Mouse (Mus musculus): ENCODE data around the gene Inpp4b. TPM values are rescaled to one million over a fixed set of nuclear protein-coding genes. Genes with fewer than 3 reads are reported as not detected.
A peak's percentile ranks its signal among the peaks of the same experiment; 100 is the strongest.

Gene Inpp4b
- 1.2 and 2.3 TPM in 2 replicates for polyA plus RNA-seq (2012; ENCODE audit: insufficient read depth, insufficient read length, missing spikeins)

- Histone ChIP-seq H3K4me1 (ENCODE audit: control insufficient read depth, insufficient read depth, insufficient read length, low read length) (no peaks in the 10 kb centered on the region), H3K27ac (replicated peaks; ENCODE audit: low read depth, low read length) (no peak within 1 kb of the TSS), H3K4me3 (ENCODE audit: insufficient read depth, low read depth, low read length) (peak within 1 kb of the TSS; percentile 39)
These were observed at the start of gene Inpp4b for GRCm38 (mm10) chr8:81342236-81342998. Inpp4b (plus strand) TSS chr8:81342556.

GRCm38 (mm10) chr8:81335250-81335649 lies 7.1 kb upstream of the Inpp4b start:
- H3K27ac ChIP-seq (replicated peaks; ENCODE audit: low read depth, low read length): no peak overlapping the region
- H3K4me1 ChIP-seq (ENCODE audit: control insufficient read depth, insufficient read depth, insufficient read length, low read length): no peaks in the 10 kb centered on the region
- no peak overlapping the region for H3K4me3 ChIP-seq (ENCODE audit: insufficient read depth, low read depth, low read length)

- no peak overlapping the region for H3K4me3 ChIP-seq (ENCODE audit: insufficient read depth, low read depth, low read length)
- H3K4me1 ChIP-seq (ENCODE audit: control insufficient read depth, insufficient read depth, insufficient read length, low read length): no peaks in the 10 kb centered on the region
- H3K27ac ChIP-seq (replicated peaks; ENCODE audit: low read depth, low read length): no peak overlapping the region
These were observed 1.2 kb upstream of the Inpp4b start for GRCm38 (mm10) chr8:81341191-81341590.

GRCm38 (mm10) chr8:81341591-81342235 lies 643 bp upstream of the Inpp4b start:
- Histone ChIP-seq H3K4me3 (ENCODE audit: insufficient read depth, low read depth, low read length) (peak overlapping the region; percentile 39), H3K27ac (replicated peaks; ENCODE audit: low read depth, low read length) (no peak overlapping the region), H3K4me1 (ENCODE audit: control insufficient read depth, insufficient read depth, insufficient read length, low read length) (no peaks in the 10 kb centered on the region)

- no peaks in the 10 kb centered on the region for H3K4me1 ChIP-seq (ENCODE audit: control insufficient read depth, insufficient read depth, insufficient read length, low read length)
- no peak overlapping the region for H3K27ac ChIP-seq (replicated peaks; ENCODE audit: low read depth, low read length)
- peak overlapping the region; percentile 39 for H3K4me3 ChIP-seq (ENCODE audit: insufficient read depth, low read depth, low read length)
These were observed 595 bp downstream of the Inpp4b start for GRCm38 (mm10) chr8:81342999-81343302.

- H3K27ac ChIP-seq (replicated peaks; ENCODE audit: low read depth, low read length): no peak overlapping the region
- no peaks in the 10 kb centered on the region for H3K4me1 ChIP-seq (ENCODE audit: control insufficient read depth, insufficient read depth, insufficient read length, low read length)
These were observed 2.9 kb downstream of the Inpp4b start for GRCm38 (mm10) chr8:81345170-81345697.

GRCm38 (mm10) chr8:81349452-81349851 lies 7.1 kb downstream of the Inpp4b start:
- no peak overlapping the region for H3K27ac ChIP-seq (replicated peaks; ENCODE audit: low read depth, low read length)
- no peak overlapping the region for H3K4me3 ChIP-seq (ENCODE audit: insufficient read depth, low read depth, low read length)
- H3K4me1 ChIP-seq (ENCODE audit: control insufficient read depth, insufficient read depth, insufficient read length, low read length): no peaks in the 10 kb centered on the region; the same call in 1 of the 2 replicates

More at GRCm38 (mm10) chr8:81345170-81345697, 2.9 kb downstream of the Inpp4b start:
- H3K4me3 ChIP-seq (ENCODE audit: insufficient read depth, low read depth, low read length): no peak overlapping the region

- H3K4me3 ChIP-seq (ENCODE audit: insufficient read depth, low read depth, low read length): no peak overlapping the region
- no peak overlapping the region for H3K27ac ChIP-seq (replicated peaks; ENCODE audit: low read depth, low read length)
- H3K4me1 ChIP-seq (ENCODE audit: control insufficient read depth, insufficient read depth, insufficient read length, low read length): no peaks in the 10 kb centered on the region; the same call in 1 of the 2 replicates
These were observed 11.1 kb downstream of the Inpp4b start for GRCm38 (mm10) chr8:81353460-81353859.

- Histone ChIP-seq H3K4me1 (ENCODE audit: control insufficient read depth, insufficient read depth, insufficient read length, low read length) (no peaks in the 10 kb centered on the region; the same call in 1 of the 2 replicates), H3K4me3 (ENCODE audit: insufficient read depth, low read depth, low read length) (no peak overlapping the region), H3K27ac (replicated peaks; ENCODE audit: low read depth, low read length) (no peak overlapping the region)
These were observed 15.8 kb downstream of the Inpp4b start for GRCm38 (mm10) chr8:81358108-81358507.

GRCm38 (mm10) chr8:81360518-81360917 lies 18.2 kb downstream of the Inpp4b start:
- Histone ChIP-seq H3K27ac (replicated peaks; ENCODE audit: low read depth, low read length) (no peak overlapping the region), H3K4me1 (ENCODE audit: control insufficient read depth, insufficient read depth, insufficient read length, low read length) (no peaks in the 10 kb centered on the region)

GRCm38 (mm10) chr8:81361162-81361561 lies 18.8 kb downstream of the Inpp4b start:
- H3K27ac ChIP-seq (replicated peaks; ENCODE audit: low read depth, low read length): no peak overlapping the region
- H3K4me1 ChIP-seq (ENCODE audit: control insufficient read depth, insufficient read depth, insufficient read length, low read length): no peaks in the 10 kb centered on the region
- H3K4me3 ChIP-seq (ENCODE audit: insufficient read depth, low read depth, low read length): no peak overlapping the region

More at GRCm38 (mm10) chr8:81360518-81360917, 18.2 kb downstream of the Inpp4b start:
- no peak overlapping the region for H3K4me3 ChIP-seq (ENCODE audit: insufficient read depth, low read depth, low read length)

GRCm38 (mm10) chr8:81370607-81371006 lies 28.3 kb downstream of the Inpp4b start:
- no peak overlapping the region for H3K4me3 ChIP-seq (ENCODE audit: insufficient read depth, low read depth, low read length)
- H3K4me1 ChIP-seq (ENCODE audit: control insufficient read depth, insufficient read depth, insufficient read length, low read length): no peaks in the 10 kb centered on the region
- H3K27ac ChIP-seq (replicated peaks; ENCODE audit: low read depth, low read length): no peak overlapping the region

- H3K4me1 ChIP-seq (ENCODE audit: control insufficient read depth, insufficient read depth, insufficient read length, low read length): no peaks in the 10 kb centered on the region
- no peak overlapping the region for H3K4me3 ChIP-seq (ENCODE audit: insufficient read depth, low read depth, low read length)
- no peak overlapping the region for H3K27ac ChIP-seq (replicated peaks; ENCODE audit: low read depth, low read length)
These were observed 29.5 kb downstream of the Inpp4b start for GRCm38 (mm10) chr8:81371844-81372243.

GRCm38 (mm10) chr8:81374877-81375475 lies 32.6 kb downstream of the Inpp4b start:
- H3K4me3 ChIP-seq (ENCODE audit: insufficient read depth, low read depth, low read length): no peak overlapping the region
- H3K27ac ChIP-seq (replicated peaks; ENCODE audit: low read depth, low read length): no peak overlapping the region
- H3K4me1 ChIP-seq (ENCODE audit: control insufficient read depth, insufficient read depth, insufficient read length, low read length): no peaks in the 10 kb centered on the region

- H3K27ac ChIP-seq (replicated peaks; ENCODE audit: low read depth, low read length): no peak overlapping the region
- no peaks in the 10 kb centered on the region for H3K4me1 ChIP-seq (ENCODE audit: control insufficient read depth, insufficient read depth, insufficient read length, low read length)
- H3K4me3 ChIP-seq (ENCODE audit: insufficient read depth, low read depth, low read length): no peak overlapping the region
These were observed 46.6 kb downstream of the Inpp4b start for GRCm38 (mm10) chr8:81388953-81389352.

All from brown adipose tissue, adult 24 weeks (tissue).